ENCODE assay signal across 7 mouse cellular contexts in genomic region chr7:25267751-25268463, GRCm38 (mm10). TPM values are rescaled to one million over a fixed set of nuclear protein-coding genes. Genes with fewer than 3 reads are reported as not detected.
DNase-seq lines count a peak whose midpoint lies in the region; ATAC-seq lines count a peak whose summit lies in the region.

No protein-coding gene starts in this region.

- H3K36me3 ChIP-seq in intestine, embryonic 16.5 days (ENCODE audit: control insufficient read depth, insufficient read depth, low read length): no peaks in the 10 kb centered on the region; the same call in 1 of the 2 replicates
- H3K36me3 ChIP-seq in midbrain, embryonic 11.5 days (ENCODE audit: control insufficient read depth, insufficient read depth, low read length): peaks cover 4% of the 10 kb centered on the region; the same call in 1 of the 2 replicates

- WGBS in intestine, embryonic 16.5 days: under 1% methylated on average over 33 of the region's 33 CpGs
- under 1% methylated on average over 33 of the region's 33 CpGs for WGBS in midbrain, embryonic 11.5 days

- peak overlapping the region; percentile 94 for H3K9ac ChIP-seq in intestine, embryonic 16.5 days (ENCODE audit: low read depth, low read length)
- H3K9ac ChIP-seq in midbrain, embryonic 11.5 days (ENCODE audit: low read length): peak overlapping the region; percentile 76

- ATAC-seq in intestine, embryonic 16.5 days: peak; percentile 96
- peak; percentile 95 for ATAC-seq in midbrain, embryonic 11.5 days (ENCODE audit: low FRiP score)

- H3K4me1 ChIP-seq in intestine, embryonic 16.5 days (ENCODE audit: control insufficient read depth, insufficient read depth, low read length): peaks cover 19% of the 10 kb centered on the region
- peaks cover 17% of the 10 kb centered on the region for H3K4me1 ChIP-seq in midbrain, embryonic 11.5 days (ENCODE audit: control insufficient read depth, insufficient read depth, low read length)

- intact Hi-C loops in left cerebral cortex, postnatal 36 days (cut with DNase I): loop anchor here (2.0 kb wide), 1 partner anchor 17 kb away; the partner anchor contains the start of gene Erf

- H3K4me3 ChIP-seq in intestine, embryonic 16.5 days (ENCODE audit: low read length): peak overlapping the region; percentile 87
- H3K4me3 ChIP-seq in midbrain, embryonic 11.5 days (ENCODE audit: low read depth, low read length): peak overlapping the region; percentile 55

- no peaks in the 10 kb centered on the region for H3K9me3 ChIP-seq in intestine, embryonic 16.5 days (ENCODE audit: control insufficient read depth, low read length)
- H3K9me3 ChIP-seq in midbrain, embryonic 11.5 days (ENCODE audit: control insufficient read depth, low read length): no peaks in the 10 kb centered on the region

- H3K27ac ChIP-seq in intestine, embryonic 16.5 days (ENCODE audit: low read length): peak overlapping the region; percentile 81
- H3K27ac ChIP-seq in midbrain, embryonic 11.5 days (ENCODE audit: low read depth, low read length): peak overlapping the region; percentile 81

- H3K4me2 ChIP-seq in intestine, embryonic 16.5 days (ENCODE audit: low read depth, low read length): peak overlapping the region; percentile 80
- H3K4me2 ChIP-seq in midbrain, embryonic 11.5 days: peak overlapping the region; percentile 79

- peak; percentile 100 for DNase-seq in adrenal gland, adult 8-10 months
- DNase-seq in embryo, embryonic 9.5 days (ENCODE audit: extremely low spot score): peak; percentile 98
- peak; percentile 96 to 99 for DNase-seq in gastrocnemius, postnatal 4 days (ENCODE audit: low spot score in 2 of 2)
- peak; percentile 99 for DNase-seq in left cerebral cortex, postnatal 36 days (ENCODE audit: low spot score in 2 of 2)
- peak; percentile 99 for DNase-seq in midbrain, embryonic 11.5 days (ENCODE audit: low spot score, missing footprints)
- DNase-seq in skeletal muscle tissue, adult 2 months (ENCODE audit: low read depth, low spot score): peak; percentile 100

- H3K27me3 ChIP-seq in intestine, embryonic 16.5 days (replicated peaks; ENCODE audit: control insufficient read depth, insufficient read depth, low read length): no peaks in the 10 kb centered on the region
- no peaks in the 10 kb centered on the region for H3K27me3 ChIP-seq in midbrain, embryonic 11.5 days (ENCODE audit: control insufficient read depth, insufficient read depth, low read length)

RNA-seq across cellular contexts. Expression of gene Cic, which starts 0.4 kb away (rescaled TPM):
- 100 to 1,000 TPM; 118 to 195 (median 151) TPM for total RNA-seq in adrenal gland, adult 8-10 months (2022)
- total RNA-seq in gastrocnemius, postnatal 4 days (2021): 100 to 1,000 TPM; 107 to 113 TPM
- polyA plus RNA-seq in intestine, embryonic 16.5 days (2015; fragmentation: Nextera tagmentation; extraction: Ambion mirVana): 17.3 and 19.9 TPM in 2 replicates
- total RNA-seq in left cerebral cortex, postnatal 36 days (2021): 100 to 1,000 TPM; 206 to 234 TPM
- polyA plus RNA-seq in midbrain, embryonic 11.5 days (2014; fragmentation: Nextera tagmentation; extraction: Ambion mirVana): 25.5 and 29.7 TPM in 2 replicates

RNA-seq across cellular contexts. Expression of gene Erf, which starts 17.3 kb away (rescaled TPM):
- 10 to 100 TPM; 23.6 to 29.4 (median 27.2) TPM for total RNA-seq in adrenal gland, adult 8-10 months (2022)
- 10 to 100 TPM; 32.7 to 34.6 TPM for total RNA-seq in gastrocnemius, postnatal 4 days (2021)
- polyA plus RNA-seq in intestine, embryonic 16.5 days (2015; fragmentation: Nextera tagmentation; extraction: Ambion mirVana): 6.6 and 7.9 TPM in 2 replicates
- 10 to 100 TPM; 55.8 to 76.2 TPM for total RNA-seq in left cerebral cortex, postnatal 36 days (2021)
- polyA plus RNA-seq in midbrain, embryonic 11.5 days (2014; fragmentation: Nextera tagmentation; extraction: Ambion mirVana): 11.7 and 13.9 TPM in 2 replicates

RNA-seq across cellular contexts. Expression of gene Pafah1b3, which starts 29.9 kb away (rescaled TPM):
- 10 to 100 TPM; 34.0 to 48.5 (median 42.5) TPM for total RNA-seq in adrenal gland, adult 8-10 months (2022)
- 10 to 100 TPM; 27.1 to 33.1 TPM for total RNA-seq in gastrocnemius, postnatal 4 days (2021)
- 175 and 180 TPM in 2 replicates for polyA plus RNA-seq in intestine, embryonic 16.5 days (2015; fragmentation: Nextera tagmentation; extraction: Ambion mirVana)
- 10 to 100 TPM; 24.0 to 25.5 TPM for total RNA-seq in left cerebral cortex, postnatal 36 days (2021)
- 306 and 332 TPM in 2 replicates for polyA plus RNA-seq in midbrain, embryonic 11.5 days (2014; fragmentation: Nextera tagmentation; extraction: Ambion mirVana)

RNA-seq across cellular contexts. Expression of gene Gsk3a, which starts 30.3 kb away (rescaled TPM):
- 100 to 1,000 TPM in 3 of 4 experiments, 10 to 100 TPM in 1; 99.2 to 107 (median 104) TPM for total RNA-seq in adrenal gland, adult 8-10 months (2022)
- 10 to 100 TPM; 62.8 to 63.2 TPM for total RNA-seq in gastrocnemius, postnatal 4 days (2021)
- 4.0 and 5.9 TPM in 2 replicates for polyA plus RNA-seq in intestine, embryonic 16.5 days (2015; fragmentation: Nextera tagmentation; extraction: Ambion mirVana)
- total RNA-seq in left cerebral cortex, postnatal 36 days (2021): 100 to 1,000 TPM; 206 to 237 TPM
- polyA plus RNA-seq in midbrain, embryonic 11.5 days (2014; fragmentation: Nextera tagmentation; extraction: Ambion mirVana): 12.8 and 14.6 TPM in 2 replicates

RNA-seq across cellular contexts. Expression of gene Prr19, which starts 33.3 kb away (rescaled TPM):
- not detected for total RNA-seq in adrenal gland, adult 8-10 months (2022)
- not detected for total RNA-seq in gastrocnemius, postnatal 4 days (2021)
- polyA plus RNA-seq in intestine, embryonic 16.5 days (2015; fragmentation: Nextera tagmentation; extraction: Ambion mirVana): 0.56 and 0.93 TPM in 2 replicates
- not detected for total RNA-seq in left cerebral cortex, postnatal 36 days (2021)
- polyA plus RNA-seq in midbrain, embryonic 11.5 days (2014; fragmentation: Nextera tagmentation; extraction: Ambion mirVana): 1.1 and 1.2 TPM in 2 replicates

Comparison
In these comparisons a context has a peak if more than half of its experiments do, and no peak if none do; other contexts are left out.
1. Peak in every context shown above with its lines: DNase-seq, ATAC-seq, H3K4me3 ChIP-seq and H3K27ac ChIP-seq.